Mouse (Mus musculus) CD4-positive naive resting alpha-beta T cell, adult 57 days (primary cell): ENCODE data around the gene Myo1e. TPM values are rescaled to one million over a fixed set of nuclear protein-coding genes. Genes with fewer than 3 reads are reported as not detected.

Experiments
- total RNA-seq: library from RNA; stranded (reverse); gene quantifications from one replicate; pipeline ENCODE4 v1.2.4, GENCODE M21; 2023

Gene Myo1e
- total RNA-seq = 10.2 TPM

GRCm38 (mm10) chr9:70207151-70207831, at the start of gene Myo1e:
TSS of gene Myo1e (plus strand) at chr9:70207350.

GRCm38 (mm10) chr9:70421257-70422056, 214.3 kb downstream of the Myo1e start, which contains the start of gene Ccnb2:
TSS of gene Ccnb2 (minus strand) at chr9:70421547.

Other genes starting within 250 kb of the Myo1e start
- 64.9 TPM for gene Bnip2, start 217.9 kb upstream of the Myo1e start, total RNA-seq
- 114 TPM for gene Gtf2a2, start 194.8 kb upstream of the Myo1e start, total RNA-seq
- gene Gcnt3, start 169.3 kb upstream of the Myo1e start, total RNA-seq = not detected
- gene Fam81a, start 64.8 kb upstream of the Myo1e start, total RNA-seq = not detected
- gene Ccnb2, start 214.2 kb downstream of the Myo1e start, total RNA-seq = 0.38 TPM